Mouse (Mus musculus) limb, embryonic 13.5 days (tissue): ENCODE data around the gene Wfikkn2. TPM values are rescaled to one million over a fixed set of nuclear protein-coding genes. Genes with fewer than 3 reads are reported as not detected.

Experiments
- ATAC-seq: fragments of 200-750 bp; cut with Nextera tagmentation; 2 replicates; pipeline ENCODE4 v1.8.0; 2017; ENCODE audit warnings: low read depth, moderate number of reproducible peaks, moderate TSS enrichment; ENCODE audit not compliant: low FRiP score
- H3K27ac ChIP-seq: fragments of 300-500 bp; sonication (generic); 2 replicates; pipeline ENCODE4 v1.5.1; 2015; ENCODE audit warnings: inconsistent platforms, mild to moderate bottlenecking, moderate library complexity
- H3K27me3 ChIP-seq: fragments of 300-500 bp; sonication (generic); 2 replicates; pipeline ENCODE4 v1.6.1; 2015; ENCODE audit warnings: mild to moderate bottlenecking, inconsistent platforms
- H3K36me3 ChIP-seq: fragments of 300-500 bp; sonication (generic); 2 replicates; pipeline ENCODE4 v1.6.1; 2015; ENCODE audit warnings: inconsistent platforms, mild to moderate bottlenecking, moderate library complexity
- H3K4me1 ChIP-seq: fragments of 300-500 bp; sonication (generic); 2 replicates; pipeline ENCODE4 v1.6.1; 2015; ENCODE audit warnings: inconsistent platforms
- H3K4me2 ChIP-seq: fragments of 300-500 bp; sonication (generic); replicated peaks from 2 replicates; pipeline ENCODE4 v1.6.1; 2015; ENCODE audit warnings: inconsistent platforms, mild to moderate bottlenecking, moderate library complexity
- H3K4me3 ChIP-seq: fragments of 300-500 bp; sonication (generic); 2 replicates; pipeline ENCODE4 v1.5.1; 2015; ENCODE audit warnings: moderate library complexity, mild to moderate bottlenecking, inconsistent platforms
- H3K9ac ChIP-seq: fragments of 300-500 bp; sonication (generic); 2 replicates; pipeline ENCODE4 v1.6.1; 2015; ENCODE audit warnings: mild to moderate bottlenecking, inconsistent platforms
- H3K9me3 ChIP-seq: fragments of 300-500 bp; sonication (generic); 2 replicates; pipeline ENCODE4 v1.6.1; 2016; ENCODE audit warnings: inconsistent platforms
- WGBS: fragments of 180-500 bp; shearing (Covaris S2); methylation state at CpG from one replicate; pipeline ENCODE4 v1.1.7; 2015; 5-methylcytosine and 5-hydroxymethylcytosine counted together
- polyA plus RNA-seq: library from polyadenylated mRNA; unstranded; fragments of >200 nt; fragmentation: Nextera tagmentation; extraction: Ambion mirVana; gene quantifications from 2 replicates; pipeline ENCODE4 v1.2.1, GENCODE M21; 2015

The Wfikkn2 gene
- polyA plus RNA-seq, 1 experiment from 2014 or later = 15.0 TPM

DNA sequence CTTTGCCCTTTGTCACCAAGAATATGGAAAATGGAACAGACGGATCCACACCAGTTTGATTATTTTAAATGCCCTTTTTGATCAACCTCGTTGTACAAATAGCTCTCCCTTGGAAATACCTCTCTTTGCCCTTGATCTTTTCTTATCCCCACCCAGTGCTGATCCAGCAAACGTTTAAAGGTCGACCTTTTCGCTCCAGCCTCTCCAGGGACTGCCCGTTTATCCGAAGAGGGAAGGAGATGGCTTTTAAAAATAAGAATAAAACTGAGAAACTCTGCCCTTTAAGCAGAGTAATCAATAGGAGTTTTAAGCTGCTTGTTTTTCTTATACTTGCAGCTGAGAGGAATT is 33.3 kb downstream of the Wfikkn2 start:
- peak overlapping the region; percentile 96 for H3K4me3 ChIP-seq
- 1% methylated on average over 7 of the region's 7 CpGs for WGBS
- H3K36me3 ChIP-seq = peaks cover 11% of the 10 kb centered on the region
- peak overlapping the region; percentile 95 for H3K9ac ChIP-seq
- H3K27me3 ChIP-seq = no peaks in the 10 kb centered on the region
- H3K4me2 ChIP-seq = peak overlapping the region; percentile 74
- H3K4me1 ChIP-seq = peaks cover 34% of the 10 kb centered on the region
- H3K27ac ChIP-seq = peak overlapping the region; percentile 99
- H3K9me3 ChIP-seq = no peaks in the 10 kb centered on the region
- ATAC-seq = no peak

DNA sequence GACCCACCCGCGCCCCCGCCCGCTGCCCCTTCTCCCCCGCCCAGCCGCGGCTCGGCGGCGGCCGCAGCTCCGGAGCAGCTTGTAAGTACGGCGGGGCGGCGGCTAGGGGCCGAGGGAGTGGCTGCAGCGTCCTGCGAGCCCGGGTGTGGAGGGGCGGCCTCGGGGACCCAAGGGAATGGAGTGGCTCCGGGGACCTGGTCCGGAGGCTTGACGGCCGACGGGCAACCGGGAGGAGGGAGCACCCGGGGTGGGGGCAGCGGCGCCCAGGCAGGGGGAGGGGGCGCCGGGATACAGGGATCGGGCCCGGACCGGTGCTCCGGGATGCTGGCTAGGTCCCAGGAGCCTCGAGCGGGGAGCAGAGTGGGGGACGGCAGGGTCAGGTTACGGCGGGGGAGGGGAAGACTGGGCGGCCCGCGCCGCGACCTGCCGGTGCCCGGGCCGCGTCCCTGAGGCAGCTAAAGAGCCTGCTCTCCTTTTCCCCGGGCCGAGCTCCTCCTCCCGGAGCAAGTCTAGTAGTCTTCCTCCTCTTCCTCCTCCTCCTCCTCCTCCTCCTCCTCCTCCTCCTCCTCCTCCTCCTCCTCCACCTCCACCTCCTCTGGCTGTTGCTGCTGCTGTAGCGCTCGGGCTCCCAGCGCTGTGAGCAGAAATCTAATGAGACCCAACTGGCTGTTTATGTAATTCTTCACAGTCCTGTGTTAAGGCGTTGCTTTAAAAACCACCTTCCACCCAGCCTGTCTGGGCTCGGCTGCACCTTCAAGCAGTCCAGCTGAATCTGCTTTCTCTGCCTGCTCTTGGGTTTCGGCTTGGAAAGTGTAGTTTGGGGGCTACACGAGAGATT is 33.9 kb downstream of the Wfikkn2 start:
- 1% methylated on average over 45 of the region's 61 CpGs for WGBS
- Histone ChIP-seq H3K27me3 (no peaks in the 10 kb centered on the region), H3K4me2 (peak overlapping the region; percentile 74), H3K4me1 (peaks cover 33% of the 10 kb centered on the region), H3K27ac (peak overlapping the region; percentile 99), H3K36me3 (peaks cover 11% of the 10 kb centered on the region), H3K4me3 (peak overlapping the region; percentile 96), H3K9me3 (no peaks in the 10 kb centered on the region), H3K9ac (peak overlapping the region; percentile 95)
- ATAC-seq = peak; percentile 14; the same call in 1 of the 2 replicates

DNA sequence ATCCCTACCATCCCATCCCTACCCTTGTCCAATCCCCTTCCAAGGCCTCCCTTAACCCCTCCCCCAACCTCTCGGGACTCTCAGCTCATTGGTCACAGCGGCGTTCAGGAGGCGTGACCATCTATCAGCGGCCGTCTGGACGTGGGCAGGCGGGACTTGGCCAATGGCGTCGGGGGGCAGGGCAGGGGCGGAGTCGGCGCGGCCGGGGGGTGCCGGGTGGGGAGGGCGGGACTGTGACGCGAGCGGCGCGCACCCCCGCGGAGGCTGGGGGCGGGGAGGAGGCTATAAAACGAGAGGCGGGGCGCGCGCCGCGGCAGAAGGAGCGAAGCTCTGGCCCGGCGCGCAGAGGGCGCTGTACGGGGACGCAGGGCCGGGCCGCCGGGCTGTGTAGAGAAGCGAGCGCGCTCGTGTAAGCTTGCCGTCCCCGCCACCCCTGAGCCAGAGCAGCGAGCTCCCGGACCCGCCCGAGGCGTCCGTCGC is 34.6 kb downstream of the Wfikkn2 start, which contains the start of gene Tob1:
TSS of gene Tob1 (plus strand) at position 331 of the 480 bp plus-strand sequence.
- H3K9ac ChIP-seq = peak within 1 kb of the TSS; percentile 95
- H3K36me3 ChIP-seq = peaks cover 11% of the 10 kb centered on the region
- no peaks in the 10 kb centered on the region for H3K27me3 ChIP-seq
- peak; percentile 96 for ATAC-seq
- H3K4me3 ChIP-seq = peak within 1 kb of the TSS; percentile 96
- under 1% methylated on average over 53 of the region's 55 CpGs for WGBS
- H3K4me1 ChIP-seq = peaks cover 28% of the 10 kb centered on the region
- H3K4me2 ChIP-seq = peak within 1 kb of the TSS; percentile 88
- no peaks in the 10 kb centered on the region for H3K9me3 ChIP-seq
- H3K27ac ChIP-seq = peak within 1 kb of the TSS; percentile 99

DNA sequence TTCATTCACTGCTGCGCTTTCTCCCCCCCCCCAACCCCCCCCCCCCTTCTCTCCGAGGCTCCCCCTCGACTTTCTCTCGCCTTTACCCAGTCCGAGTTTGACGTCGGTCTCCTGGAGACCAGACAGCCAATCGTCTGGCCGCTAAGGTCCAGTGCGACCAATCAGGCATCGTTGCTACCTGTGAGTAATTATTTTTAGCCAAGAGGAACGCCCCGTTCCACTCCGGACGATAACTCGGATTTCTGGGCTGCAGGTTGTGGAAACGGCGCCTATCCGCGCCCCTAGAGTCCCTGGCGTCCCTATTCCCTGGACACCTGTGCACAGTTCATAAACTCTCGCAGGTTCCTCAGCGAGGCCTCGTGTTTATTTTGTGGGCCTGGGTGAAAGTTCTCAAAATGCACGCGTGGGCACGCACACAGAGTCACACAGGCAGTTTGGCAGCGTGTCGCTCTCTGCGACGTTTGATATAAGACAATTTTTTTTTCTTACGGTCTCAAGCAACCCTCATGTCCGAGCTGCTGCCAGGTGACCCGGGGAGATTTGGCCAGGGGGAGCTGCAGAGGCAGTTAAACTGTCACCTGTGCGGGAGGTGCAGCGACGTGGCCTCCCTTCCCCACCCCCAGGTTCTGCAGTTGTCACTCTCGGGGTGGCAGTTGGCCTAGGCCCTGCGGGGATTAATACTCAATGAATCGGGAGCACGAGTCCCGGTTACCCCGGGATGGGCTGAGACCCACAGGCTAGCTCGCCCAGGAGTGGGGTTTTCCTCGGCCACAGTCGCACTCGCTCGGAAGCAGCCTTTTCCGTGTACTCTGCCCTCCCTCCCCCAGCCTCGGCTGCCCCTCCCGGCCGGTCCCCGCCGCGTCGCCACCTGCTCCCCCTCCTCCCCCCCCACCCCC is 35.4 kb downstream of the Wfikkn2 start:
- WGBS = under 1% methylated on average over 52 of the region's 56 CpGs

DNA sequence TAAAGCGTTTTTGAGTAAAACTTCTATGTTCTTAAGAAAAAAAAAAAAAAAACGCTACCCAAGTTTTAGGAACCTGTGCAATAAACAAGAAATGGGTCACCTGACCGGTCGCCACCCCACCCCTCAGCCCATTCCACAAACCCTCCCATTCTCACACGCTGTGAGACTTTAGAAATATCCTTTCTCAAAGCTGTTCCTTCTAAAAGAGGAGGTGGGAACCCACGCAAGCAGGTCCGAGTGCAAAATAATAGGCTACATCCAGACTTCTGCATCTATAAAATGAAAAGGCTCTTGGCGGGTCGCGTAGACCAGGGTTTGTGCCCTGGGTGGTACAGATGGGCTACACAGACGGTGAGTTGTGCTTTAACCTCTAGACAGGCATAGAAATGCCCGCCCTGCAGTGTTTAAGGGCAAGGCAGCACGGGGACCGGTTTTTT is 36.1 kb downstream of the Wfikkn2 start:
- peak overlapping the region; percentile 88 for H3K4me2 ChIP-seq
- ATAC-seq = no peak
- peaks cover 11% of the 10 kb centered on the region for H3K36me3 ChIP-seq
- peaks cover 23% of the 10 kb centered on the region for H3K4me1 ChIP-seq
- H3K27ac ChIP-seq = peak overlapping the region; percentile 91
- peak overlapping the region; percentile 62 for H3K9ac ChIP-seq
- no peaks in the 10 kb centered on the region for H3K27me3 ChIP-seq
- no peaks in the 10 kb centered on the region for H3K9me3 ChIP-seq
- 1% methylated on average over 14 of the region's 14 CpGs for WGBS
- H3K4me3 ChIP-seq = peak overlapping the region; percentile 54

More for the DNA sequence above, 35.4 kb downstream of the Wfikkn2 start:
- peak overlapping the region; percentile 98 for H3K27ac ChIP-seq
- H3K9me3 ChIP-seq = no peaks in the 10 kb centered on the region
- peak overlapping the region; percentile 54 for H3K4me3 ChIP-seq
- H3K9ac ChIP-seq = peak overlapping the region; percentile 67
- peaks cover 24% of the 10 kb centered on the region for H3K4me1 ChIP-seq
- peak overlapping the region; percentile 88 for H3K4me2 ChIP-seq
- H3K27me3 ChIP-seq = no peaks in the 10 kb centered on the region
- H3K36me3 ChIP-seq = peaks cover 11% of the 10 kb centered on the region
- peak; percentile 80 for ATAC-seq

DNA sequence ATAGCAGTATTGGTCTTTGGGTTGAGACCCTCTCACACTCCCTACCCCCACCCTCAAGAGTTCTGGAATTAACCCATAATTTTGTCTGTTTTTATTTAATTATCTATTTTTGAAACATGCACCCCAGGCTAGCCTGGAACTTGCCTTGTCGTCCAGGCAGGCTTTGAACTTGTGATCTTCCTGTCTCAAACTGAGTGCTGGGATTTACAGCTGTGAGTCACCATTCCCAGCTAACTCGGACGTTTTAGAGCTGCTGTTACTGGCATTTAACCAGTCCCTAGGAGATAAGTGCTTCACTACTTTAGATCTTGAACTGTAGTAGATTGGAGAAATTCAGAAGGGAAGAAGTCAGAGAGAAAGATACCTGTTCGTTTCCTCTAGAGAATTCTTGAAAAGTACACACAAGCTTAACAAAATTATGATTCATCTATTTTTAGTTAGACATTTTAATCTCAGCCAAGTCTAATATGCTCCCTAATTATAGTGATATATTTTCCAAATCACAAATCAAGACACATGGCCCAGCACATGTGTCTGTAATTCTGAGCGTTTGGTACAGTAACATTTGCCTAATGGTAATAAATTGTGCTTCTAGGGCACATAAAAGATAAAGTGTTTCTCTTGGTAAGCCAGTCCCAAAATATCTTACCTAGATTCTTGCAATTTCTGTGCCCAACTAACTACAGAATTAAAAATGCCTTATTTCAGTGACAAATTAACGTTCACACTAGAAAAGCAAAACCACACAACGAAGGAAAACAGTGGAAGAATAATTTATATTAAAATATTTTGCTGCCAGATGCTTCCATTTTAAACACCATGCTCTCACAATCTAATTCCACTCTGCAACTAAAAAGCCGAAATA is 36.8 kb downstream of the Wfikkn2 start:
- H3K36me3 ChIP-seq = peaks cover 6% of the 10 kb centered on the region
- no peak overlapping the region for H3K9ac ChIP-seq
- peak overlapping the region; percentile 54; the same call in 1 of the 2 replicates for H3K4me3 ChIP-seq
- ATAC-seq = no peak
- no peaks in the 10 kb centered on the region for H3K9me3 ChIP-seq
- H3K4me2 ChIP-seq = peak overlapping the region; percentile 88
- no peaks in the 10 kb centered on the region for H3K27me3 ChIP-seq
- peaks cover 18% of the 10 kb centered on the region for H3K4me1 ChIP-seq
- 33% methylated on average over 8 of the region's 8 CpGs for WGBS
- H3K27ac ChIP-seq = no peak overlapping the region; the same call in 1 of the 2 replicates

DNA sequence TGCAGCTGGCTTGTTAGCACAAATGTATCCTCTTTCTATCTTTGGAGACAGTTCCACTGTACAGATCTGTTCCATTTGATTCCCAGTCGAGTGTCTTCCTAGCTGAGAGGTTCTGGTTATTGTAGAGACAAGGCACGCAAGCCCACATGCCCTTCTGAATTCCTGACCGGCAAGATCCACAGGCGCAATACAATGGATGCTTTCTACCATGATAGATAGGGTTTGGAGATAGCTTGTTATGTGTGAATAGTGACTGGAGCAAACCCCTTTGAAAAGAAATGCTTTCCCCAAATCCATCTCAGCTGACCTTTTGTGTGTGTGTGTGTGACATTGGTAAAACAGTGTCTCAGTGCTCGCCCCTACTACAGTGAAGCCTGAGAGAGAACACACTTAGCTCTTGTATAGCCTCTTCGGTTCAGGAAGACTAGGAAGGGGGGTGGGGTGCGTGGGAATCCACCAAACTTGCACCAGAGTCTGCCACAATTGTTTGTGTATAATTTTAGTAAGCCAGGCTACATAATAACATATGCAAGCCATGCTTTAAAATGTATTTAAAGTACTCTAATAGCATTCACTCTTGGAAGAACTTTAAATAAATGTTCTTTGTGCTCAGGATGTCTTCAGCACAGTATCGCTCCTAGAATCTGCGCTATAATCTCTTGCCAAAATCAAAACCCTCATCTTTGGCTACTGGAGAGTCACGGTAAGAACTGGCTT is 39.2 kb downstream of the Wfikkn2 start:
- Histone ChIP-seq H3K4me2 (no peak overlapping the region), H3K4me3 (no peak overlapping the region), H3K9me3 (no peaks in the 10 kb centered on the region), H3K36me3 (no peaks in the 10 kb centered on the region), H3K27me3 (no peaks in the 10 kb centered on the region), H3K9ac (no peak overlapping the region), H3K27ac (no peak overlapping the region), H3K4me1 (peaks cover 6% of the 10 kb centered on the region; the same call in 1 of the 2 replicates)
- no peak for ATAC-seq
- 87% methylated on average over 10 of the region's 10 CpGs for WGBS

DNA sequence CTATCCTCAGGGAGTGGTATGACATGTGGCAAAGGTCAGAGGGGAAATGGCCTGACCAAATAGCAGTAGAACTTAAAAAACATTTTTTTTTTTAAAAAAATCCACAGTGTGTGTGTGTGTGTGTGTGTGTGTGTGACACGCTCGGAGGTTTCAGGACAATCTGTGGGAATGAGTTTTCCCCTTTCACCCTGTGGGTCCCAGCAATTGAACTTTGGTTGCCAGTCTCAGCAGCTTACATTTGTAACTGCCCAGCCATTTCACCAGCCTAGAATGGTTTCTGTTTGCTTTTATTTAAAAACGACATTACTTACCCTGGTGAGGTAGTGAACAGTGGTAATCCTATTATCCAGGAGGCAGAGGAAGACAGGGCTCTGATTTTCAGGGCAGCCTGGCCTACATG is 42.7 kb downstream of the Wfikkn2 start:
- no peak overlapping the region for H3K9ac ChIP-seq
- ATAC-seq = no peak
- no peaks in the 10 kb centered on the region for H3K9me3 ChIP-seq
- 70% methylated on average over 3 of the region's 3 CpGs for WGBS
- no peak overlapping the region for H3K4me2 ChIP-seq
- no peaks in the 10 kb centered on the region for H3K27me3 ChIP-seq
- no peak overlapping the region for H3K4me3 ChIP-seq
- H3K36me3 ChIP-seq = no peaks in the 10 kb centered on the region
- H3K4me1 ChIP-seq = 0 out of 2 replicates have a peak, but pooled peaks cover 3% of the 10 kb centered on the region
- H3K27ac ChIP-seq = no peak overlapping the region

DNA sequence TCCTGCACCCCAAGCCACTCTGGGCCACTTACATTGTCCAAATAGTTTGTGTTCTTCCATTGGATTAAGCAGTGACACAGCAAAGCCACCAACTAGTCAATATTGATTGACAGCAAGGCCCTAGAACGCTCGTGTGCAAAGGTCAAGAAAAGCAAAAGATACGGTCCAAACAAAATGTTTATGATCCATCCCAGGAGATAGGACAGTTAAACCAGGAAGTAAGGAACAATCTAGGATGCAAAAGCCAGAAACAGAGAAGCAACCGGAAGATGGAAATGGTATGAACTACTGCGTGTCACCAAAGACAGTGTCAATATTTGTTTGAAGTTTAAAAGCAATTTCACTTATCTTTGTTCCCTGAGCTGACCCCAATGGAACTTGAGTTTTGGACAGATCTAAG is 43.7 kb downstream of the Wfikkn2 start:
- 91% methylated on average over 5 of the region's 5 CpGs for WGBS
- no peak for ATAC-seq
- no peaks in the 10 kb centered on the region for H3K27me3 ChIP-seq
- H3K9ac ChIP-seq = no peak overlapping the region
- H3K4me2 ChIP-seq = no peak overlapping the region
- 0 out of 2 replicates have a peak, but pooled peaks cover 3% of the 10 kb centered on the region for H3K4me1 ChIP-seq
- H3K27ac ChIP-seq = no peak overlapping the region
- no peaks in the 10 kb centered on the region for H3K36me3 ChIP-seq
- H3K4me3 ChIP-seq = no peak overlapping the region
- no peaks in the 10 kb centered on the region for H3K9me3 ChIP-seq

DNA sequence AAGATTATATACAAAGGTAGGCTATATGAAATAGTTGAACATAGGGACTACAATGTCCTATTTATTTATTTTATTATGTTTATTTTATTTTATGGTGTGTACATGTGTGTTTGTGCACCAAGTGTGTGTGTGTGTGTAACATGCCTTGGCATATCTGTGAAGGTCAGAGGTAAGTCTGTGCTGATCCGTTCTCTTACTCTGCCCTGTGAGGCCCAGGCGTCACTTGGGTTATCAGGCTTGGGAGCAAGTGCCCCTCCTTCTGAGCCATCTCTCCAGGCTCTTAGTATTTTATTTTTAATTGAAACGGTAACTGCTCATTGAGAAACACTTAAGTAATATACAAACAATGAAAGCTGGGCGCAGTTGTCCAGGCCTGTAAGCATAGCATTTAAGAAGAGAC is 45.4 kb downstream of the Wfikkn2 start:
- Histone ChIP-seq H3K4me2 (no peak overlapping the region), H3K36me3 (no peaks in the 10 kb centered on the region), H3K9me3 (no peaks in the 10 kb centered on the region), H3K4me1 (no peaks in the 10 kb centered on the region), H3K4me3 (no peak overlapping the region), H3K9ac (no peak overlapping the region), H3K27me3 (no peaks in the 10 kb centered on the region), H3K27ac (no peak overlapping the region)
- no peak for ATAC-seq
- 84% methylated on average over 4 of the region's 4 CpGs for WGBS

DNA sequence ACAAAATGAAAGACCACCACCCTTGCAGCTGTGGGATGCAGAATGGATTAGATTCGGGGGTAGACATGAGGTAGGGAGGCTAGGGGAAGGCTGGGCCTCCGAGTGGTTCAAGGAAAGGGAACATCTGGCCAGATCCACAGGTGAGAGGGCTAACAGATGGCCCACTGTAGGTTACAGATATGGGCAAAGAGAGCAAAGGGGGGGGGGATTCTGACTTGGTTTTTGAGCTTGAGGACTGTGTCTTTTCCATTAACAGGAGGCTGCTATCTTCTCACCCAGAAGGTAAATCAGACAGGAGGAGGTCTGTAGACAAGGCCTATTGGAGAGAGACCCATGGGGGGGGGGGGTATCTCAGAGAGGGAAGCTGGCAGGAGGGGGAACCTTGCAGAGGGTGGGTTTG is 46.0 kb downstream of the Wfikkn2 start:
- ATAC-seq = no peak
- H3K4me3 ChIP-seq = no peak overlapping the region
- no peak overlapping the region for H3K27ac ChIP-seq
- H3K4me1 ChIP-seq = no peaks in the 10 kb centered on the region
- H3K4me2 ChIP-seq = no peak overlapping the region
- H3K9ac ChIP-seq = no peak overlapping the region
- H3K9me3 ChIP-seq = no peaks in the 10 kb centered on the region
- WGBS = 71% methylated on average over 2 of the region's 2 CpGs
- H3K27me3 ChIP-seq = no peaks in the 10 kb centered on the region
- H3K36me3 ChIP-seq = no peaks in the 10 kb centered on the region
